Mouse (Mus musculus) CH12.LX (cell line): ENCODE measurements around the gene Abat. TPM values are rescaled to one million over a fixed set of nuclear protein-coding genes. Genes with fewer than 3 reads are reported as not detected.

Experiments used
- DNase-seq: peaks from one replicate; pipeline ENCODE4 v3.0.0-alpha.2; 2013; ENCODE audit errors: extremely low read depth
- H3K27ac ChIP-seq: 2 replicates; pipeline ENCODE4 v1.5.1; 2012; ENCODE audit warnings: low read depth, mild to moderate bottlenecking, control low read depth, moderate library complexity; ENCODE audit not compliant: insufficient read depth
- H3K27me3 ChIP-seq: replicated peaks from 2 replicates; pipeline ENCODE3; 2012; ENCODE audit warnings: inconsistent platforms
- H3K36me3 ChIP-seq, 2 experiments: replicated peaks in 1 of 2; 2 replicates each; pipeline versions ENCODE3 to v1.6.1; 2012; ENCODE audit warnings: inconsistent platforms in 1 of 2, low read length in 1 of 2, mild to moderate bottlenecking in 1 of 2, mixed read lengths in 1 of 2, moderate library complexity in 1 of 2; ENCODE audit not compliant: control insufficient read depth in 1 of 2, insufficient read depth in 1 of 2
- H3K4me1 ChIP-seq, 2 experiments: 2 replicates each; pipeline ENCODE4 v1.6.1; 2012; ENCODE audit warnings: inconsistent platforms in 1 of 2, moderate library complexity in 1 of 2; ENCODE audit not compliant: insufficient read depth in 2 of 2, control insufficient read depth in 1 of 2
- H3K4me2 ChIP-seq: 2 replicates; pipeline ENCODE4 v1.6.1; 2012; ENCODE audit warnings: low read depth, mild to moderate bottlenecking, control low read depth; ENCODE audit not compliant: poor library complexity, insufficient read depth, severe bottlenecking
- H3K4me3 ChIP-seq, 3 experiments: fragments of 150-350 bp in 1 of 3; sonication (generic) in 1 of 3; replicated peaks in 1 of 3; 2 replicates each; pipeline versions ENCODE3 to v1.5.1; 2011 to 2012; ENCODE audit warnings: low read depth in 2 of 3, low read length in 2 of 3, mild to moderate bottlenecking in 2 of 3, moderate library complexity in 2 of 3, control low read depth in 1 of 3, improper control_type of control experiment in 1 of 3, inconsistent platforms in 1 of 3, mixed read lengths in 1 of 3; ENCODE audit not compliant: poor library complexity in 1 of 3
- H3K79me2 ChIP-seq: replicated peaks from 2 replicates; pipeline ENCODE4 v1.6.1; 2012; ENCODE audit warnings: mild to moderate bottlenecking, moderate library complexity; ENCODE audit not compliant: control insufficient read depth, poor library complexity, insufficient read depth, severe bottlenecking; ENCODE audit errors: extremely low read depth
- H3K9ac ChIP-seq: 2 replicates; pipeline ENCODE4 v1.6.1; 2012; ENCODE audit warnings: low read depth, mild to moderate bottlenecking, control low read depth, moderate library complexity; ENCODE audit not compliant: insufficient read depth
- H3K9me3 ChIP-seq: replicated peaks from 2 replicates; pipeline ENCODE3; 2012; ENCODE audit warnings: low read length, inconsistent platforms, mixed read lengths
- CHD1 ChIP-seq: IDR thresholded peaks from 2 replicates; pipeline ENCODE4 v1.6.1; 2012; ENCODE audit warnings: low read depth, low read length, improper control_type of control experiment, inconsistent platforms
- CHD2 ChIP-seq: IDR thresholded peaks from 2 replicates; pipeline ENCODE4 v1.6.1; 2011; ENCODE audit warnings: low read length, improper control_type of control experiment
- E2F4 ChIP-seq: IDR thresholded peaks from 2 replicates; pipeline ENCODE4 v1.6.1; 2011; ENCODE audit warnings: low read depth, low read length, improper control_type of control experiment; ENCODE audit not compliant: insufficient replicate concordance
- ELF1 ChIP-seq: IDR thresholded peaks from 2 replicates; pipeline ENCODE4 v1.6.1; 2014; ENCODE audit warnings: low read depth, mild to moderate bottlenecking, inconsistent platforms, low read length, improper control_type of control experiment
- EP300 ChIP-seq: IDR thresholded peaks from 2 replicates; pipeline ENCODE4 v1.6.1; 2011; ENCODE audit warnings: low read length, improper control_type of control experiment
- ETS1 ChIP-seq: conservative IDR thresholded peaks from 2 replicates; pipeline ENCODE4 v1.6.1; 2012; ENCODE audit warnings: low read depth, mild to moderate bottlenecking, inconsistent platforms, low read length, improper control_type of control experiment, moderate library complexity
- KAT2A ChIP-seq: IDR thresholded peaks from 2 replicates; pipeline ENCODE4 v1.6.1; 2012; ENCODE audit warnings: low read length, improper control_type of control experiment, inconsistent platforms; ENCODE audit not compliant: insufficient replicate concordance
- MAFK ChIP-seq: IDR thresholded peaks from 2 replicates; pipeline ENCODE4 v1.6.1; 2011; ENCODE audit warnings: low read length, improper control_type of control experiment; ENCODE audit not compliant: insufficient replicate concordance
- MAZ ChIP-seq: IDR thresholded peaks from 2 replicates; pipeline ENCODE4 v1.6.1; 2012; ENCODE audit warnings: low read depth, mild to moderate bottlenecking, inconsistent platforms, low read length, improper control_type of control experiment, moderate library complexity
- MEF2A ChIP-seq: IDR thresholded peaks from 2 replicates; pipeline ENCODE4 v1.6.1; 2014; ENCODE audit warnings: low read depth, mild to moderate bottlenecking, inconsistent platforms, low read length, improper control_type of control experiment, borderline replicate concordance
- MXI1 ChIP-seq: IDR thresholded peaks from 2 replicates; pipeline ENCODE4 v1.6.1; 2011; ENCODE audit warnings: mild to moderate bottlenecking, low read depth, low read length, improper control_type of control experiment
- NRF1 ChIP-seq: IDR thresholded peaks from 2 replicates; pipeline ENCODE4 v1.6.1; 2014; ENCODE audit warnings: low read depth, mild to moderate bottlenecking, inconsistent platforms, low read length, improper control_type of control experiment, moderate library complexity
- PAX5 ChIP-seq: IDR thresholded peaks from 2 replicates; pipeline ENCODE4 v1.6.1; 2012; ENCODE audit warnings: low read length, inconsistent platforms, mixed read lengths
- SIN3A ChIP-seq: IDR thresholded peaks from 2 replicates; pipeline ENCODE4 v1.6.1; 2012; ENCODE audit warnings: low read length, improper control_type of control experiment, inconsistent platforms
- TBP ChIP-seq: conservative IDR thresholded peaks from 2 replicates; pipeline ENCODE4 v1.6.1; 2011; ENCODE audit warnings: low read depth, low read length, improper control_type of control experiment
- TCF12 ChIP-seq: IDR thresholded peaks from 2 replicates; pipeline ENCODE4 v1.6.1; 2014; ENCODE audit warnings: low read depth, mild to moderate bottlenecking, inconsistent platforms, low read length, improper control_type of control experiment
- UBTF ChIP-seq: IDR thresholded peaks from 2 replicates; pipeline ENCODE4 v1.6.1; 2012; ENCODE audit warnings: low read depth, mild to moderate bottlenecking, inconsistent platforms, low read length, improper control_type of control experiment, moderate library complexity
- ZC3H11A ChIP-seq: IDR thresholded peaks from 2 replicates; pipeline ENCODE4 v1.6.1; 2012; ENCODE audit warnings: low read depth, mild to moderate bottlenecking, inconsistent platforms, low read length, improper control_type of control experiment
- ZKSCAN1 ChIP-seq: IDR thresholded peaks from 2 replicates; pipeline ENCODE4 v1.6.1; 2012; ENCODE audit warnings: low read depth, inconsistent platforms, low read length, improper control_type of control experiment, borderline replicate concordance
- ZMIZ1 ChIP-seq: IDR thresholded peaks from 2 replicates; pipeline ENCODE4 v1.6.1; 2012; ENCODE audit warnings: low read depth, mild to moderate bottlenecking, inconsistent platforms, low read length, improper control_type of control experiment
- ZNF384 ChIP-seq: IDR thresholded peaks from 2 replicates; pipeline ENCODE4 v1.6.1; 2012; ENCODE audit warnings: low read depth, low read length, improper control_type of control experiment, inconsistent platforms
- dilution Hi-C: fragments of 300-500 bp; cut with MboI; formaldehyde crosslinking; loops from 2 replicates; pipeline ENCODE4 v1.14.3; 2020; ENCODE audit warnings: low sequenced_read_pairs; ENCODE audit not compliant: extremely low pct_unique_long_range_greater_than_20kb, extremely low pct_ligation_motif_present
- in situ Hi-C: fragments of 300-500 bp; cut with MboI; formaldehyde crosslinking; loops from 3 replicates; pipeline ENCODE4 v1.14.3; 2019; ENCODE audit warnings: low sequenced_read_pairs, low pct_ligation_motif_present, low pct_unique_long_range_greater_than_20kb, mixed read lengths
- polyA plus RNA-seq: library from polyadenylated mRNA; unstranded; fragments of >175 nt; gene quantifications from 2 replicates; pipeline ENCODE4 v1.2.1, GENCODE M21; 2012; ENCODE audit warnings: low read depth; ENCODE audit not compliant: insufficient read length
- total RNA-seq, 2 experiments: library from RNA; depleted of rRNA; stranded (reverse); fragments of 300-350 nt in 1 of 2; fragments of >200 nt in 1 of 2; gene quantifications; 2 replicates each; pipeline ENCODE4 v1.2.3; 2012 to 2014

Abat gene
- total and polyA plus RNA-seq, 3 experiments: 0.17 TPM; not detected in 2

DNA sequence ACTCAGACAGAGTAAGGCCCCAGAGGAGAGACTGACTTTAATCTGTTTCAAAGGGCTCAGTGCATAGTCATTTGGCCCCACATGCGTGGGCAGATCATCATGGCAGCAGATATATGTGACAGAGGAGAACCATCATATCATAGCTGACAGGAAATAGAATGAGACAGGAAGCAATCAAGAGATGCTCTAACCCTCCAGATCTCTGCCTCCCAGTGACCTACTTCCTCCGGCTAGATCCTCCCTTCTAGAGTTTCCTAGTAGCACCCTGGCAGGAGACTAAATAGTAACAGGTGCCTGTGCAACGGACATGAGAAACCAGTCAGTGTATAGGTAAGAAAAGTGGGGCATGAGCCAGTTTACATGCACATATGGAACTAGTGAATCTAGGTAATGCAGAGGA, 97.2 kb downstream of the Abat start:
- H3K4me1 ChIP-seq: no peaks in the 10 kb centered on the region
- no peak overlapping the region for H3K9ac ChIP-seq
- peaks cover 72% of the 10 kb centered on the region for H3K27me3 ChIP-seq
- TF ChIP-seq ZNF384 (no peak), MAZ (no peak), ELF1 (no peak), MAFK (no peak), MEF2A (no peak)
- H3K4me2 ChIP-seq: no peak overlapping the region
- in situ Hi-C loops: no loop called here
- H3K27ac ChIP-seq: no peak overlapping the region
- H3K9me3 ChIP-seq: no peaks in the 10 kb centered on the region
- H3K4me3 ChIP-seq: no peak overlapping the region
- no peaks in the 10 kb centered on the region for H3K36me3 ChIP-seq
- dilution Hi-C loops: no loop called here
- no peaks in the 10 kb centered on the region for H3K79me2 ChIP-seq
- DNase-seq: no peak

DNA sequence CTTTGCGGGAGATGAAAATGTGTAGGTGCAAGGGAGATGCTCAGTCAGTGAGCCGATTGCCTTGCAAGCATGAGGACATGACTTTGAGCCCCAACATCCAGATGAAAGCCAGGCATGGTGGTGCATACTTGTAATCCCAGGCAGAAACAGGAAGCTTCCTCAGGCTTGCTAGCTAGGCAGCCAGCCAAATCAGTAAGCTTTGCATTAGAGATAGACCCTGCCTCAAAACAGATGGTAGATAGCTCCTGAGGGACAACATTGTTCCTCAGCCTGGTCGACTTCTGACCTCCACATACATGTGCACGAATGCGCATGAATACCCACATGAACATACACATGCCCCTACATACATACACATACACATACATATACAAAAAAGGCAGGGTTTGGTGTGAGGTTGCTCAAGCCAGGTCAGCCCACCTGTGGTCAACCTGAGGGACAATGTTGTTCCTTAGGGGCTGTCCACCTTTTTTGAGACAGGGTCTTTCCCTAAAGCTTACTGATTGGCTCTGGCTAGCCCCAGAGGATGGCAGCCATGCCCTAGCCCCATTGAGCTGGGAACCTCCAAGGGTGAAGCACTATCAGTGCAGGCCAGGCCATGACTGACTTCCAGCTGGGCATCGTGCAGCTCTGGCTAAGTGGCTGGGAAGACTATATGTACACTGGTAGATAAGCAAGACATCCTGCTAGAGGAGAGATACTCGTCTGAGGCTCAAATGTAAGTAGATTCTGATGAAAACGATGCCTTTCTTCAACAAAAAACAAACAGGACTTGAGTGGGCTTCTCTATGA, 99.2 kb downstream of the Abat start:
- Histone ChIP-seq H3K4me2 (no peak overlapping the region), H3K4me1 (no peaks in the 10 kb centered on the region), H3K27ac (no peak overlapping the region), H3K9me3 (no peaks in the 10 kb centered on the region), H3K36me3 (no peaks in the 10 kb centered on the region), H3K79me2 (no peaks in the 10 kb centered on the region), H3K4me3 (no peak overlapping the region), H3K9ac (no peak overlapping the region), H3K27me3 (peaks cover 64% of the 10 kb centered on the region)
- in situ Hi-C loops (no loop called here), dilution Hi-C loops (no loop called here)
- TF ChIP-seq NRF1 (no peak), TBP (no peak), CHD2 (no peak), E2F4 (no peak), ZNF384 (no peak), ZC3H11A (no peak), ELF1 (no peak), SIN3A (no peak), ZKSCAN1 (no peak), CHD1 (no peak), KAT2A (no peak), MXI1 (no peak), TCF12 (no peak), UBTF (no peak), EP300 (no peak), ZMIZ1 (no peak), PAX5 (no peak), ETS1 (no peak)
- no peak for DNase-seq
